Mouse (Mus musculus) embryonic facial prominence, embryonic 14.5 days (tissue): ENCODE data around the gene Slc35b2. TPM values are rescaled to one million over a fixed set of nuclear protein-coding genes. Genes with fewer than 3 reads are reported as not detected.

Experiments
- ATAC-seq: fragments of 200-750 bp; cut with Nextera tagmentation; 2 replicates; pipeline ENCODE4 v1.8.0; 2017; ENCODE audit warnings: low read depth, moderate number of reproducible peaks, moderate TSS enrichment
- DNase-seq: peaks from one replicate; pipeline ENCODE4 v3.0.0-alpha.2; 2015; ENCODE audit warnings: low spot score
- H3K27ac ChIP-seq: fragments of 300-500 bp; sonication (generic); replicated peaks from 2 replicates; pipeline ENCODE4 v1.5.1; 2014; ENCODE audit warnings: low read depth, mild to moderate bottlenecking, low read length, moderate library complexity
- H3K27me3 ChIP-seq: fragments of 300-500 bp; sonication (generic); replicated peaks from 2 replicates; pipeline ENCODE4 v1.6.1; 2014; ENCODE audit warnings: low read length; ENCODE audit not compliant: control insufficient read depth, insufficient read depth
- H3K36me3 ChIP-seq: fragments of 300-500 bp; sonication (generic); 2 replicates; pipeline ENCODE4 v1.6.1; 2014; ENCODE audit warnings: low read length, mixed read lengths; ENCODE audit not compliant: control insufficient read depth, insufficient read depth
- H3K4me1 ChIP-seq: fragments of 300-500 bp; sonication (generic); 2 replicates; pipeline ENCODE4 v1.6.1; 2014; ENCODE audit warnings: antibody characterized with exemption, low read length; ENCODE audit not compliant: control insufficient read depth, insufficient read depth
- H3K4me2 ChIP-seq: fragments of 300-500 bp; sonication (generic); 2 replicates; pipeline ENCODE4 v1.6.1; 2014; ENCODE audit warnings: low read depth, mild to moderate bottlenecking, low read length, moderate library complexity, mixed read lengths
- H3K4me3 ChIP-seq: fragments of 300-500 bp; sonication (generic); 2 replicates; pipeline ENCODE4 v1.5.1; 2014; ENCODE audit warnings: low read depth, mild to moderate bottlenecking, low read length
- H3K9ac ChIP-seq: fragments of 300-500 bp; sonication (generic); 2 replicates; pipeline ENCODE4 v1.6.1; 2014; ENCODE audit warnings: low read depth, mild to moderate bottlenecking, low read length, moderate library complexity, mixed read lengths
- H3K9me3 ChIP-seq: fragments of 300-500 bp; sonication (generic); 2 replicates; pipeline ENCODE4 v1.6.1; 2016; ENCODE audit warnings: low read length; ENCODE audit not compliant: control insufficient read depth
- WGBS: fragments of 180-500 bp; shearing (Covaris S2); extraction: QIAGEN DNeasy Blood & Tissue Kit; methylation state at CpG from one replicate; pipeline ENCODE4 v1.1.7; 2014; 5-methylcytosine and 5-hydroxymethylcytosine counted together
- polyA plus RNA-seq: library from polyadenylated mRNA; unstranded; fragments of >200 nt; fragmentation: Nextera tagmentation; extraction: Ambion mirVana; gene quantifications from 2 replicates; pipeline ENCODE4 v1.2.1, GENCODE M21; 2014

Gene Slc35b2
- polyA plus RNA-seq, 1 experiment from 2014 or later, result 139 TPM

- peak overlapping the region; percentile 60 for H3K4me3 ChIP-seq
- no peaks in the 10 kb centered on the region for H3K9me3 ChIP-seq
- peaks cover 8% of the 10 kb centered on the region for H3K27me3 ChIP-seq
- ATAC-seq (peak; percentile 75), DNase-seq (peak; percentile 77)
- H3K9ac ChIP-seq, result peak overlapping the region; percentile 75
- no peak overlapping the region for H3K27ac ChIP-seq
- H3K4me1 ChIP-seq, result peaks cover 48% of the 10 kb centered on the region
- H3K4me2 ChIP-seq, result peak overlapping the region; percentile 99
- WGBS, result 2% methylated on average over 41 of the region's 58 CpGs
- H3K36me3 ChIP-seq, result no peaks in the 10 kb centered on the region
Measured at GRCm38 (mm10) chr17:45594881-45595735, 31.4 kb downstream of the Slc35b2 start.

GRCm38 (mm10) chr17:45595736-45596390 is 32.2 kb downstream of the Slc35b2 start:
- Histone ChIP-seq H3K4me2 (peak overlapping the region; percentile 99), H3K36me3 (no peaks in the 10 kb centered on the region), H3K27me3 (peaks cover 16% of the 10 kb centered on the region), H3K9me3 (no peaks in the 10 kb centered on the region), H3K9ac (peak overlapping the region; percentile 75), H3K27ac (no peak overlapping the region), H3K4me3 (peak overlapping the region; percentile 60), H3K4me1 (peaks cover 51% of the 10 kb centered on the region)
- ATAC-seq, result peak; percentile 9; the same call in 1 of the 2 replicates
- DNase-seq, result no peak
- 14% methylated on average over 15 of the region's 23 CpGs for WGBS

DNA sequence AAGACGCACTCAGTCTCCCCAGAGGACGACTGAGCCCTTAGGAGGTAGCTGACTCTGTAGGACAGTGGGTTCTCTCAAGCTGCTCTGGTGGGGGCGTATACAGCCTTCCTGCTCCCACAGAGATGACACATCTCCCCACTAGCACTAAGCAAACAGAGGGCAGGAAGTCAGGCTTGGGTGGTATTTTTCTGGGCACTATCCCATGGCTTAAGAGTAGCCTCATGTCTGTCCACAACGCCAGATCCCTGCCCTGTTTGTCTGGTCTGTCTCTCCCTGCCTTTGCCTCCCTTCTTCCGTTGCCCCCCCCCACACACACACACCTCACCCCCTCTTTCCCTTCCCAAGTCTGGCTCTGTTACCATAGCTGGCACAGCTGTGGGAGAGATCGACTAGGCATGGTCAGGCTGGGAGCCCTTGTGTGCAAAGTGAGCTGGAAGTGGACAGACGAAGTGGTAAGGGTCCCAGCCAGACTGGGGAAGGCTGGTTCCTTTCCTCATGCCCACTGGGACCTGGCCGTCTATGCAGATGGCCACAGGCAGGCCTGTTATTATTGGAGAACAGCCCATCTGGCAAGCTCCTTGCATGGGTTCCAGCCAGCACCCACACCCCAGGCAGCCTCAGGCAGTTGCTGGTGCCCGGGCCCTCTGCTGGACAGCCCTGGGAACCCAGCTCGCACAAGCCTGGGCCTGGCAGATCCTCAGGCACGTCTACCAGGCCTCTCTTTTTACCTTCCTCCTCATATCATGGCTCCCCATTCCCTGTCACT is 33.1 kb downstream of the Slc35b2 start:
- no peak overlapping the region; the same call in 1 of the 2 replicates for H3K27ac ChIP-seq

GRCm38 (mm10) chr17:45597787-45598186 is 34.1 kb downstream of the Slc35b2 start:
- Histone ChIP-seq H3K4me1 (peaks cover 41% of the 10 kb centered on the region), H3K9ac (no peak overlapping the region), H3K36me3 (no peaks in the 10 kb centered on the region), H3K9me3 (no peaks in the 10 kb centered on the region), H3K27me3 (peaks cover 32% of the 10 kb centered on the region), H3K4me3 (no peak overlapping the region), H3K27ac (no peak overlapping the region), H3K4me2 (no peak overlapping the region)
- ATAC-seq (no peak), DNase-seq (peak; percentile 75)
- WGBS, result 32% methylated on average over 3 of the region's 3 CpGs

More for the DNA sequence above, 33.1 kb downstream of the Slc35b2 start:
- H3K36me3 ChIP-seq, result no peaks in the 10 kb centered on the region
- peak; percentile 66 for DNase-seq
- 0 out of 2 replicates have a peak overlapping the region, but pooled peaks have one; percentile 3 for H3K4me2 ChIP-seq
- no peak overlapping the region for H3K4me3 ChIP-seq
- H3K4me1 ChIP-seq, result peaks cover 48% of the 10 kb centered on the region
- H3K9me3 ChIP-seq, result no peaks in the 10 kb centered on the region
- H3K9ac ChIP-seq, result no peak overlapping the region
- H3K27me3 ChIP-seq, result peaks cover 25% of the 10 kb centered on the region
- ATAC-seq, result peak; percentile 60
- 32% methylated on average over 10 of the region's 11 CpGs for WGBS

- H3K27me3 ChIP-seq, result peaks cover 32% of the 10 kb centered on the region
- DNase-seq (no peak), ATAC-seq (no peak)
- no peaks in the 10 kb centered on the region for H3K36me3 ChIP-seq
- no peak overlapping the region for H3K27ac ChIP-seq
- H3K4me2 ChIP-seq, result no peak overlapping the region
- 89% methylated on average over 2 of the region's 2 CpGs for WGBS
- H3K9me3 ChIP-seq, result no peaks in the 10 kb centered on the region
- H3K4me3 ChIP-seq, result no peak overlapping the region
- no peak overlapping the region for H3K9ac ChIP-seq
- H3K4me1 ChIP-seq, result peaks cover 37% of the 10 kb centered on the region
Measured at GRCm38 (mm10) chr17:45598376-45598775, 34.7 kb downstream of the Slc35b2 start.

- 48% methylated on average over 3 of the region's 3 CpGs for WGBS
Measured at GRCm38 (mm10) chr17:45598891-45599290, 35.2 kb downstream of the Slc35b2 start.

DNA sequence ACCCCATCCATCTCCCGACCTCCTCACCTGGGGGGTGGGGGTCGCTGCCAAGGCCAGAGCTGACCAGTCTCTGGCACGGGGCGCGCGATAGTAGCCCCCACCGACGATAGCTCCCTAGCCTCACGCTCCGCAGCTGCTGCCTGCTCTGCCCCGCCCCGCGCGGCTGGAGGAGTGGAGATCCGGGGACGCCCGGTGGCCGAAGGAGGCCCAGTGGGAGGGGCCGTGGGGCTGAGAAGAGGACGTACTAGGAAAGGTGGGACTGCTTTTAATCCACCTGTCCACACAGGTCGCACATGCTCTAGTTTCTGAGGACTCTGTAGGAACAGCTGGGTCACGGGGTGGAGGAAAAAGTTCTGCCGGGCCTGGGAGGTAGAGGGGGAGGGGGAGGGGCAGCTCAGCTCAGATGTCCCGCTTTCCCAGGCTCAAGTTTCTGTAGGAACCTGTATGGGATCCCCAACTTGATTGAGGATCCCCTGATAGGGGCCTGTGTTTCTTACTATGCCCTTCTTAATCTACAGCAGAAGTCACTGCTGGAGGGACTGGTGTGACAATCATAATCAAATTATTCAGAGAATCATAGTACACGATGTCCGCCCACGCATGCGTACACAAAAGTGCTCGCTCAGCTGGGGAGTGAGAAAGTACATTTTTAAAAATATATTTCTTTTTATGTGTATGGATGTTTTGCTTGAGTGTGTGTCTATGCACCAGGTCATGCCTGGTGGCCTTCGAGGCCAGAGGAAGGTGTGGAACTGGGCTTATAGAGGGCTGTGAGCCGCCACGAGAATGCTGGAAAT is 36.0 kb downstream of the Slc35b2 start, which contains the start of gene Slc29a1:
Gene Slc29a1, minus strand, starts transcription at position 161 of the 797 bp plus-strand sequence.
- Histone ChIP-seq H3K4me3 (peak within 1 kb of the TSS; percentile 34), H3K4me2 (peak within 1 kb of the TSS; percentile 64), H3K9me3 (no peaks in the 10 kb centered on the region), H3K27ac (no peak within 1 kb of the TSS), H3K36me3 (no peaks in the 10 kb centered on the region), H3K9ac (peak within 1 kb of the TSS; percentile 51), H3K27me3 (peaks cover 30% of the 10 kb centered on the region), H3K4me1 (peaks cover 26% of the 10 kb centered on the region)
- peak; percentile 63 for DNase-seq
- 0 out of 2 replicates have a peak, but pooled peaks have one; percentile 10 for ATAC-seq
- 14% methylated on average over 30 of the region's 32 CpGs for WGBS

More at GRCm38 (mm10) chr17:45598891-45599290, 35.2 kb downstream of the Slc35b2 start:
- H3K27ac ChIP-seq, result no peak overlapping the region
- no peaks in the 10 kb centered on the region for H3K9me3 ChIP-seq
- H3K36me3 ChIP-seq, result no peaks in the 10 kb centered on the region
- no peak for DNase-seq
- H3K4me2 ChIP-seq, result peak overlapping the region; percentile 64
- ATAC-seq, result no peak
- no peak overlapping the region for H3K9ac ChIP-seq
- H3K27me3 ChIP-seq, result peaks cover 32% of the 10 kb centered on the region
- peaks cover 32% of the 10 kb centered on the region for H3K4me1 ChIP-seq
- H3K4me3 ChIP-seq, result peak overlapping the region; percentile 34; the same call in 1 of the 2 replicates
